Mouse (Mus musculus) layer of hippocampus, postnatal 36 days (tissue): ENCODE data around the gene Pof1b. TPM values are rescaled to one million over a fixed set of nuclear protein-coding genes. Genes with fewer than 3 reads are reported as not detected.

Source experiments
- DNase-seq, 2 experiments: peaks; one replicate each; pipeline ENCODE4 v3.0.0; 2022
- total RNA-seq, 2 experiments: library from RNA; stranded (reverse); gene quantifications; 2 replicates each; pipeline ENCODE4 v1.2.3; 2021

Gene Pof1b
- total RNA-seq, result not detected

- no peak for DNase-seq
Measured at GRCm38 (mm10) chrX:112698508-112698907, at the start of gene Pof1b. Pof1b (minus strand) TSS chrX:112698651.

- DNase-seq, result no peak
Measured at GRCm38 (mm10) chrX:112716587-112716986, 18.1 kb upstream of the Pof1b start.

- no peak for DNase-seq
Measured at GRCm38 (mm10) chrX:112694392-112694791, 4.1 kb downstream of the Pof1b start.

GRCm38 (mm10) chrX:112680605-112681004 is 17.8 kb downstream of the Pof1b start:
- no peak for DNase-seq

GRCm38 (mm10) chrX:112675525-112675924 is 22.9 kb downstream of the Pof1b start:
- DNase-seq, result no peak

GRCm38 (mm10) chrX:112601306-112602120 is 96.9 kb downstream of the Pof1b start:
- DNase-seq, result peak; percentile 17 to 39

GRCm38 (mm10) chrX:112600511-112601305 is 97.7 kb downstream of the Pof1b start, which contains the start of gene Zfp711:
Zfp711 (plus strand) TSS chrX:112600526.
- peak; percentile 53 to 61 for DNase-seq

Other genes starting within 250 kb of the Pof1b start
- gene 2010106E10Rik, start 203.4 kb downstream of the Pof1b start, total RNA-seq, result not detected
- gene Zfp711, start 98.1 kb downstream of the Pof1b start, total RNA-seq, result 10 to 100 TPM in 1 of 2 experiments, 1 to 10 TPM in 1; 8.8 to 10.0 TPM